Mouse (Mus musculus): Measurements from ENCODE around the gene Tceanc2. TPM values are rescaled to one million over a fixed set of nuclear protein-coding genes. Genes with fewer than 3 reads are reported as not detected.

The Tceanc2 gene
- polyA plus RNA-seq, 1 experiment: 15.6 TPM

DNA sequence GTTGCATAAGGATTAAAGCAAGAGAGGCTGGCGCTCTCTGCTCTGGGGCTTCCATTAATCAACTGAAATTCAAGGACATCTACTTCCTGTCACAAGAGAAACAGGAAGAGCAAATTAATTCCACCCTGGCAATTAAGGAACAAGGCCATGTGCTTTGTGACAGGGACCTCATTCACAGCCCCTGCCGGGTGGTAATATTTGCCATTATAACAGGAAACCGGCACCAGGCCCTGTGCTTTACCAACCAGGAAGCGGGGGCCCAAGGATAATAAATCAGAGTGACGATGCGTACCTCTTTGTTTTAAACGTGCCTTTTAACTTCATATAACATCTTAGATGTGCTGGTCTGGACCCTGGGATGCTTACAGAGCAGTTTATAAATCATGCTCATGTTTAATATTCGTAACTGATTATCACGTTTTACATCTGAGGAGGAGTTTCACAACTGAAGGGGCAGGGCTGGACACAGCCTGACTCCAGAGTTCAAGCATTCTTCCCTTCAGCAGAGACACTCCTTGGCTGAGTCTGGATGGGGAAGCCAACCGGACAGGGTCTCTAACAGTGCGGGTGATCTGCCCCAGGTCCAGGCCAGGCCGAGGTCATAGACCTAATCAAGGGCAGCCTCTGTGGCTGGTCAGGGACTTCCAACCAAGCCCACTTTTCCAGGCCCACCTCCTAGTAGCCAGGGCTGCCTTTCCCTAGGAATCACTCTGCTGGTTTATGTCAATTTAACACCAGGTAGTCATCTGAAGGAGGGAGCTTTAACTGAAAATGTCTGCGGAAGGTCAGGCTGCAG is 38.9 kb downstream of the Tceanc2 start:
- peaks cover 10% of the 10 kb centered on the region for H3K36me3 ChIP-seq (ENCODE audit: control insufficient read depth, insufficient read depth)
- no peak overlapping the region for H3K4me3 ChIP-seq (ENCODE audit: insufficient read depth, poor library complexity, severe bottlenecking)
- H3ac ChIP-seq (ENCODE audit: control insufficient read depth, insufficient read length, low read depth): no peak overlapping the region
- H3K79me3 ChIP-seq (ENCODE audit: low read depth): no peaks in the 10 kb centered on the region
- no peaks in the 10 kb centered on the region for H3K27me3 ChIP-seq (ENCODE audit: control insufficient read depth, insufficient read depth, insufficient read length)
- H3K79me2 ChIP-seq (ENCODE audit: control insufficient read depth, insufficient read depth): no peaks in the 10 kb centered on the region
- TF ChIP-seq MYOD1 (IDR thresholded peaks at IDR 0.05; ENCODE audit: control insufficient read depth, insufficient read length, low read depth) (no peak), MAX (IDR thresholded peaks at IDR 0.05) (no peak), USF1 (IDR thresholded peaks at IDR 0.05; ENCODE audit: low read depth) (no peak), MYOG (IDR thresholded peaks at IDR 0.05; ENCODE audit: control insufficient read depth, extremely low read depth, insufficient read length) (no peak), CTCF (IDR thresholded peaks at IDR 0.05; ENCODE audit: control insufficient read depth, insufficient read depth, insufficient read length) (no peak), FOSL1 (IDR thresholded peaks at IDR 0.05; ENCODE audit: insufficient read depth, low read length, poor library complexity, severe bottlenecking) (no peak), CEBPB (IDR thresholded peaks at IDR 0.05; ENCODE audit: low read depth) (no peak)

DNA sequence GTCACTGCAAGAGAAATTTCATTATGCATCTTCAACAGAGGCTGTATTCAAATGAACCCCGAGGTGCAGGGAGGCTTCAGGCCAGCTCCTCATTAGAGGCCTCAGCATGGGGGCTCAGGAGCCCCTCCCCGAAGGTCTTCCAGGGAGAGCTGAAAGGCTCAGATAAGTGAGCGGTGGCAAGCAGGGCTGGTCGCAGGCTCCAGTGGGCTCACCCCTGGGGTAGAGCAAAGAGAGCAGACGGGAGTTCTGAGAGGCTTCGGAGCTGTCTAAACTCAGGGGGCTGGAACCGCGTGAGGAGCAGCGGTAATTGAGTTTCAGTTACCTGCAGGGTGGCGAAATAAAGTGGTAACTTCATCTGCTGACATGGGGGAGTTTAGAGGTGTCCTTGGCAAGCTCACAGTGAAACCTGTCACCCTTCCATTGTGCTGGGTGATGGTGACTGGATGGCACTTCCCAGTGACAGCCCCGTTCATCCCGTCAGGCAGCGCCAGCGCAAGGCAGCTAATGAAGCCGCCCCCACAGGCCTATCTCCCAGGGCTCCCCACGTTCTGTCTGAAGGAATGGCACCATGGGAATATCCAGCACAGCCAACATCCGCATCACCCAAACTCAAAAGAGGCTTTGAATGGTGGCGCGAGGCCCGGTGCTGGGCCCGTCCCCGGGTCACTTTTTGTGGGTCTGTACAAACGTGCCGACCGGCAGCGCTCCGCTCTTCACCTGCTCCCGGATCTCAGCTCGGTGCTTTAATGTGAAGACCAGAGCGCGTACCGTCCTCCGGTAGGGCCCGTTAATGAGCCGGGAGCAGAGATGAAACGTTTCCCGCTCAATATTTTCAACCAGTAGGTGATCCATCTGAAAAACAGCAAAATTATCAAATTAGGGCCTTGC is 39.7 kb downstream of the Tceanc2 start:
- no peak overlapping the region for H3ac ChIP-seq (ENCODE audit: control insufficient read depth, insufficient read length, low read depth)
- H3K36me3 ChIP-seq (ENCODE audit: control insufficient read depth, insufficient read depth): peaks cover 10% of the 10 kb centered on the region
- H3K79me3 ChIP-seq (ENCODE audit: low read depth): no peaks in the 10 kb centered on the region
- TF ChIP-seq MYOD1 (IDR thresholded peaks at IDR 0.05; ENCODE audit: control insufficient read depth, insufficient read length, low read depth) (no peak), CEBPB (IDR thresholded peaks at IDR 0.05; ENCODE audit: low read depth) (no peak), CTCF (IDR thresholded peaks at IDR 0.05; ENCODE audit: control insufficient read depth, insufficient read depth, insufficient read length) (no peak), MYOG (IDR thresholded peaks at IDR 0.05; ENCODE audit: control insufficient read depth, extremely low read depth, insufficient read length) (no peak), USF1 (IDR thresholded peaks at IDR 0.05; ENCODE audit: low read depth) (no peak)
- no peak overlapping the region for H3K4me3 ChIP-seq (ENCODE audit: insufficient read depth, poor library complexity, severe bottlenecking)
- no peaks in the 10 kb centered on the region for H3K79me2 ChIP-seq (ENCODE audit: control insufficient read depth, insufficient read depth)
- no peaks in the 10 kb centered on the region for H3K27me3 ChIP-seq (ENCODE audit: control insufficient read depth, insufficient read depth, insufficient read length)

DNA sequence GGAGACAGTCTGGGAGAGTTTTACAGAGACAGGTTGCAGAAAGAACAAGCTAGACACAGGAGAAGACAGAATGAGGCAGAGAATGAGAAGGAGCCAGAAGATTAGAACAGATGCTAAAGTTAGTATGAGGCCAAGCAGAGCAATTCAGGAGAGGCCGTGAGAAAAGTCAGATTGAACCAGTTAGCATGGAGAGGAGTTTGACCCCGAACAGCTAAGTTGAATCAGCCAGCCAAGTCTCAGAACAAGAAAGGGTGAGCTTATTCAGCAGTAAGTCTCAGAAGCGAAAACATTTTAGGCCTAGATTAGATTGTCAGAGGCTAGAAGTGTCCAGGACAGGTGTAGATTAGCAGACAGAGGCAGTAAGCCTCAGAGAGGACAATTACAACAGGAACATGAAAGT is 42.4 kb downstream of the Tceanc2 start:
- H3K79me3 ChIP-seq (ENCODE audit: low read depth): no peaks in the 10 kb centered on the region

DNA sequence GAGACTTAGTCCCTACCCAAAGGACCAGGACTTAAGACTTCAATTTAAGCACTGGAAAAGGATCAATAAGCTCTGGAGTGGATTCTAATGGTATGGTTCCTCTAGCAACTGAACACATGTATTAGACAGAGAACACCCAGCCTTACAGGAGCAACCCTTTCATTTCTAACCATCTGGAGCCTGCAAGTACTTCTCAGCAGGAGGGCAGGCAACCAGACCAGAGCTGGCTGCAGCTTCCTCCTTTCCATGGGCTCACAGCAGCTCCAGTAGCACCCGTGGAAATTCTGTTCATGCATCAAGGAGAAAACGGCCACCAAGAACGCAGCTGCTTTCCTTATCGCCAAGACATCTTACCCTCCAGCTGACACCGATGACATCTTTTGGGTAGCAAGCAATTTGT is 43.3 kb downstream of the Tceanc2 start:
- TF ChIP-seq MYOG (IDR thresholded peaks at IDR 0.05; ENCODE audit: control insufficient read depth, extremely low read depth, insufficient read length): no peak
- TF ChIP-seq MAX (IDR thresholded peaks at IDR 0.05): no peak
- no peak for TF ChIP-seq USF1 (IDR thresholded peaks at IDR 0.05; ENCODE audit: low read depth)
- no peak for TF ChIP-seq CEBPB (IDR thresholded peaks at IDR 0.05; ENCODE audit: low read depth)
- no peak for TF ChIP-seq FOSL1 (IDR thresholded peaks at IDR 0.05; ENCODE audit: insufficient read depth, low read length, poor library complexity, severe bottlenecking)
- no peak for TF ChIP-seq CTCF (IDR thresholded peaks at IDR 0.05; ENCODE audit: control insufficient read depth, insufficient read depth, insufficient read length)
- TF ChIP-seq MYOD1 (IDR thresholded peaks at IDR 0.05; ENCODE audit: control insufficient read depth, insufficient read length, low read depth): no peak
- Histone ChIP-seq H3ac (ENCODE audit: control insufficient read depth, insufficient read length, low read depth) (no peak overlapping the region), H3K27me3 (ENCODE audit: control insufficient read depth, insufficient read depth, insufficient read length) (no peaks in the 10 kb centered on the region), H3K36me3 (ENCODE audit: control insufficient read depth, insufficient read depth) (no peaks in the 10 kb centered on the region), H3K79me2 (ENCODE audit: control insufficient read depth, insufficient read depth) (no peaks in the 10 kb centered on the region), H3K79me3 (ENCODE audit: low read depth) (no peaks in the 10 kb centered on the region), H3K4me3 (ENCODE audit: insufficient read depth, poor library complexity, severe bottlenecking) (no peak overlapping the region)

More for the DNA sequence above, 42.4 kb downstream of the Tceanc2 start:
- Histone ChIP-seq H3K4me3 (ENCODE audit: insufficient read depth, poor library complexity, severe bottlenecking) (no peak overlapping the region), H3ac (ENCODE audit: control insufficient read depth, insufficient read length, low read depth) (no peak overlapping the region), H3K79me2 (ENCODE audit: control insufficient read depth, insufficient read depth) (no peaks in the 10 kb centered on the region), H3K27me3 (ENCODE audit: control insufficient read depth, insufficient read depth, insufficient read length) (no peaks in the 10 kb centered on the region), H3K36me3 (ENCODE audit: control insufficient read depth, insufficient read depth) (no peaks in the 10 kb centered on the region)
- TF ChIP-seq FOSL1 (IDR thresholded peaks at IDR 0.05; ENCODE audit: insufficient read depth, low read length, poor library complexity, severe bottlenecking) (no peak), MAX (IDR thresholded peaks at IDR 0.05) (no peak), USF1 (IDR thresholded peaks at IDR 0.05; ENCODE audit: low read depth) (no peak), MYOG (IDR thresholded peaks at IDR 0.05; ENCODE audit: control insufficient read depth, extremely low read depth, insufficient read length) (no peak), MYOD1 (IDR thresholded peaks at IDR 0.05; ENCODE audit: control insufficient read depth, insufficient read length, low read depth) (no peak), CTCF (IDR thresholded peaks at IDR 0.05; ENCODE audit: control insufficient read depth, insufficient read depth, insufficient read length) (no peak), CEBPB (IDR thresholded peaks at IDR 0.05; ENCODE audit: low read depth) (no peak)

DNA sequence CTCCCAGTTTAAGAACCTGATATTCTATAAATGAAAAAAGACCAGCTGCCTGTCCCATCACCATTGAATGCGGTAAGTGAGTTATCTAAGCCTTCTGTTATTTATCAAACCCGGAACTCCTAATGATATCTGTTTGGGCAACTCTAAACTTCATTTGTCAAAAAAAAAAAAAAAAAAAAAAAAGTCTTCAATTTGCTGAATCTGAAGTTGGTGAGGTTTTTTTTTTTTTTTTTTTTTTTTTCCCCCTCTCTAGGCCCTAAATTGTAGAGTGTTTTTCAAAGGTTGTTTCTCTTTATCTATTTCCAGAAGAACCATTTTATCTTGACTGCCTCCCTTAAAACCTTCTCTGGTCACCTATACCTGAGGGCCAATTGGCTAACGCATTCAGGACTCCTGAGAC is 44.0 kb downstream of the Tceanc2 start:
- no peak for TF ChIP-seq MAX (IDR thresholded peaks at IDR 0.05)
- no peak for TF ChIP-seq MYOG (IDR thresholded peaks at IDR 0.05; ENCODE audit: control insufficient read depth, extremely low read depth, insufficient read length)
- TF ChIP-seq FOSL1 (IDR thresholded peaks at IDR 0.05; ENCODE audit: insufficient read depth, low read length, poor library complexity, severe bottlenecking): no peak
- TF ChIP-seq MYOD1 (IDR thresholded peaks at IDR 0.05; ENCODE audit: control insufficient read depth, insufficient read length, low read depth): no peak
- no peak for TF ChIP-seq CEBPB (IDR thresholded peaks at IDR 0.05; ENCODE audit: low read depth)
- TF ChIP-seq USF1 (IDR thresholded peaks at IDR 0.05; ENCODE audit: low read depth): no peak
- TF ChIP-seq CTCF (IDR thresholded peaks at IDR 0.05; ENCODE audit: control insufficient read depth, insufficient read depth, insufficient read length): no peak
- Histone ChIP-seq H3K79me2 (ENCODE audit: control insufficient read depth, insufficient read depth) (no peaks in the 10 kb centered on the region), H3K36me3 (ENCODE audit: control insufficient read depth, insufficient read depth) (no peaks in the 10 kb centered on the region), H3ac (ENCODE audit: control insufficient read depth, insufficient read length, low read depth) (no peak overlapping the region), H3K27me3 (ENCODE audit: control insufficient read depth, insufficient read depth, insufficient read length) (no peaks in the 10 kb centered on the region), H3K4me3 (ENCODE audit: insufficient read depth, poor library complexity, severe bottlenecking) (no peak overlapping the region), H3K79me3 (ENCODE audit: low read depth) (no peaks in the 10 kb centered on the region)
